Mouse (Mus musculus) megakaryocyte, embryonic 14.5 days (primary cell): Measurements from ENCODE around the gene Irs2. TPM values are rescaled to one million over a fixed set of nuclear protein-coding genes. Genes with fewer than 3 reads are reported as not detected.

Source experiments
- H3K27me3 ChIP-seq: replicated peaks from 2 replicates; pipeline ENCODE3; 2012; ENCODE audit warnings: inconsistent platforms
- H3K36me3 ChIP-seq: replicated peaks from 2 replicates; pipeline ENCODE3; 2012; ENCODE audit warnings: low read length, inconsistent platforms, mixed read lengths
- H3K4me1 ChIP-seq: 2 replicates; pipeline ENCODE4 v1.6.1; 2012; ENCODE audit warnings: inconsistent platforms
- H3K4me3 ChIP-seq: replicated peaks from 2 replicates; pipeline ENCODE3; 2012; ENCODE audit warnings: moderate library complexity, mild to moderate bottlenecking, inconsistent platforms
- H3K9me3 ChIP-seq: 2 replicates; pipeline ENCODE4 v1.6.1; 2012; ENCODE audit warnings: inconsistent platforms
- FLI1 ChIP-seq: IDR thresholded peaks from 2 replicates; pipeline ENCODE4 v1.6.1; 2012; ENCODE audit warnings: low read length, inconsistent platforms, mixed read lengths
- GATA1 ChIP-seq: IDR thresholded peaks from 3 replicates; pipeline ENCODE4 v1.6.1; 2012; ENCODE audit warnings: mixed read lengths, low read length, inconsistent platforms, borderline replicate concordance
- polyA plus RNA-seq: library from polyadenylated mRNA; stranded (reverse); fragments of >175 nt; gene quantifications from 2 replicates; pipeline ENCODE4 v1.2.3, GENCODE M21; 2012; ENCODE audit warnings: low replicate concordance; ENCODE audit not compliant: insufficient read depth

Gene Irs2
- polyA plus RNA-seq, 1 experiment = 77.5 TPM

DNA sequence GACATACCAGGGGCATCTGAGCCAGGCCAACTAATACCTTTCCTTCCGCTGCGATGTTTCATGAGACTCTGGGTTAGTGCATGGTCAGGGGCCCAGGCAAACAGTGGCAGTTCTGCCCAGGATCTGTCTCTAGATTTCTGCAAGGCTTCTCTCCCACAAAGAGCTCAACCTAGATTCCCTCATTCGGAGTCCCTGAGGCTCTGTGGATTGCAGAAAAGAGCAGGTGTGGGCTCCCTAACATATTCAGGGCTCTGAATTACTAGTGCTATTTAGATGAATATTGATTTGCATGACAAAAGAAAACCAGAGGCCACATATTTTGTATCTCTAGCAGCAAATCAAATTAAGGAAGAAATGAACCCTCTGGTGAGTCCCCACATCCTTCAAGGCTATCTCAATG, 18.3 kb downstream of the Irs2 start:
- no peaks in the 10 kb centered on the region for H3K9me3 ChIP-seq
- H3K4me3 ChIP-seq = no peak overlapping the region
- peaks cover 96% of the 10 kb centered on the region for H3K36me3 ChIP-seq
- peaks cover 95% of the 10 kb centered on the region for H3K4me1 ChIP-seq
- TF ChIP-seq FLI1 = no peak
- no peak for TF ChIP-seq GATA1
- H3K27me3 ChIP-seq = no peaks in the 10 kb centered on the region

DNA sequence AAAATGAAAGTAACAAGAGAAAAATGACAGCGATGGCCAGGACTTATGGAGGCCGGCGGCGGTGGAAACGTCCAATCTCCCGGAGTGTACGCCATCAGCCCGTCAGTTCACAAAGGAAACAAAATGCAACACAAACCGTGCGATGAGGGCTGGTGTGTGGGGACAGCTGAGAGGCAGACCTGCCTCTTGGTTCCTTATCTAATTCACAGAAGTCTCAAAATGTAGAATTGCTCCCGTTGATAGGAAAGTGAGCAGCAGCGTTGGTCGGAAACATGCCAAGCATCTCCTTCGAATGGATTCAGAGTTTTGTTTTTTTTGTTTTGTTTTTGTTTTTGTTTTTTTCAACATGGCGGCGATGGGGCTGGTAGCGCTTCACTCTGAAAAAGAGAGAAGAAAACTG, 21.6 kb downstream of the Irs2 start:
- peaks cover 90% of the 10 kb centered on the region for H3K4me1 ChIP-seq
- peaks cover 94% of the 10 kb centered on the region for H3K36me3 ChIP-seq
- TF ChIP-seq FLI1 (no peak), GATA1 (no peak)
- H3K9me3 ChIP-seq = no peaks in the 10 kb centered on the region
- no peak overlapping the region for H3K4me3 ChIP-seq
- H3K27me3 ChIP-seq = no peaks in the 10 kb centered on the region

DNA sequence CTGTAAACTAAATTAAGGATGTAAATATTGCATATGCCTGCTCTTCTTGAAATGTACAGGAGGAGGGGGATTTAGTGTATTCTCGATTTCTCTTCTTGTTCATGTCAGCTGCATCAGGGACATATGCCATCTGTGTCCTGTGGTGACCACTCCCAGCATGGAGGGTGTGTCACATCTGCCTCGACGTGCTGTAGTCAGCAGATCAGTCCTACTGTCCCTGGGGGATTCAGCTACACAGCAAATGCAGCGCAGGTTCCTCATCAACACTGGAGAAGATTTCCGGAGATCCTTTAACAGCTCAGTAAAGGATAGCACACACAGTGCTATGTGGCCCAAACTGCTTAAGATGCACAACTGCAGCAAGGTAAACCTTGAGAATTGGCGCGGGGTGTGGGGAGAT, 23.2 kb downstream of the Irs2 start:
- Histone ChIP-seq H3K27me3 (no peaks in the 10 kb centered on the region), H3K36me3 (peaks cover 80% of the 10 kb centered on the region), H3K4me3 (no peak overlapping the region), H3K9me3 (no peaks in the 10 kb centered on the region), H3K4me1 (peaks cover 88% of the 10 kb centered on the region)
- TF ChIP-seq FLI1 (no peak), GATA1 (no peak)

DNA sequence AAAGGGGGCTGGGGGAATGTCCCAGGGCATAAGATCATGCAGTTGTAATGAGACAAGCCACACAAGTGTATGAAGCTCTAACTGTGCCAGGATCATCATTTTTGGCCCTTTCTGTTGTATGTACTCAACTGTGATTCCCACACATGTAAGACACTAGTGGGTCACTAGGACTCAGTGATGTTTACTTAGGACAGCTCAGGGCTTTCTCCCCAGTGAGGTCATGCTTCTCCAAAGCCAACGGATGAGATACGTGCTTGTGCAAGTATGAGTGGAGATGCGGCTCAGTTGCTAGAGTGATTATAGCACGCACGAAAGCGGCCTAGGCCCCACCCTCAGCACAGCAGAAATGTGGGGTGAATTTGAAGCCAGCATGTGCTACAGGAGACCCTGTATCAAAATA, 27.4 kb downstream of the Irs2 start:
- peaks cover 38% of the 10 kb centered on the region for H3K36me3 ChIP-seq
- peaks cover 75% of the 10 kb centered on the region for H3K4me1 ChIP-seq
- H3K27me3 ChIP-seq = peaks cover 14% of the 10 kb centered on the region
- H3K4me3 ChIP-seq = no peak overlapping the region
- no peaks in the 10 kb centered on the region for H3K9me3 ChIP-seq
- TF ChIP-seq GATA1 (no peak), FLI1 (no peak)

DNA sequence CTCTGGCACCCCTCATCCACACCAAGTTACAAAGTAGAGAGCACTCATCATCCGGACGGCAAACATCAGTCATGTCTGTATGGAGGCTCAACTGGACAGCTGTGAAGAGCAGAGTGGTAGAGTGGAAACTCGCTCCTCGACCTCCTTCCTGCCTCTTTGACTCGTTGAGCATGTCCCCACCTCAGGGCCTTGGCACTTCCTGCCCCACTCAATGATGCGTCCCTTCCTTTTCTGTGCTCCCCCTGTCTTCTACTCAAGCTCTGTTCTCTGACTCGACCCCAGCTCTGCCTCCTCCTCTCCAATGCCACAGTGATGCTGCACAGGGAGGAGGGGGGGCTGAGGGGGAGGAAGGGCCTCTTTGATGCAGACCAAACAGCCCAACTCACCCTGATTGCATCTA, 28.3 kb downstream of the Irs2 start:
- peak overlapping the region; percentile 50 for H3K4me3 ChIP-seq
- H3K9me3 ChIP-seq = no peaks in the 10 kb centered on the region
- no peak for TF ChIP-seq GATA1
- TF ChIP-seq FLI1 = no peak

DNA sequence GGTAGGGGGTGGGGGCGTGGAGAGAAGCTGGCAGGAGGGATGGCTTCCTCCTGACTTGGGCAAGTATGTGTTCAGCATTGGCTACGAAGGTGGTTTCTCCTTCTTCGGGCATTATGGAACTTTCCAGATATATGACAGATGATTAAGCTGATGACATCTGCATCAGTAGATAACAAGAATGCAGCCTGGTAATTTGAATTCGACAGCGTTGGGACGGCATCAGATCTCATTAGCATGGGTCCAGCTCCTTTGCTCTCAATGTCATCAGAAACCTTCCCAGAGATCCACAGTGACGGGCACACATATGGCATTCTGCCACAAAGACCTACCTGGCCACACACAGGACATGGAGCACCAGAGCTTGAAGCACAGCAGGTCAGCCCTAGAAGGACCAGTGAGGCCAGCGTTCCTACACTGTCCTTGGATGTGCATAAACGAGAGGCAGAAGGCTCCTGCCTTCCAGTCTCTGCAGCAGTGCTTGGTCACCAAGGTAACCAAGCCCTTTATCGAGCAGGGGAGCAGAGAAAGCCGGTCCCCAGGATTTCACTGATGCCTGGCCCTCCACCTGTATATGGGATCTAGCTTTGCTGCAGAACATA, 29.0 kb downstream of the Irs2 start:
- no peak for TF ChIP-seq FLI1
- TF ChIP-seq GATA1 = no peak
- Histone ChIP-seq H3K4me1 (peaks cover 68% of the 10 kb centered on the region), H3K36me3 (peaks cover 23% of the 10 kb centered on the region), H3K9me3 (no peaks in the 10 kb centered on the region), H3K27me3 (peaks cover 19% of the 10 kb centered on the region), H3K4me3 (no peak overlapping the region)

More for the DNA sequence above, 28.3 kb downstream of the Irs2 start:
- Histone ChIP-seq H3K4me1 (peaks cover 70% of the 10 kb centered on the region), H3K27me3 (peaks cover 19% of the 10 kb centered on the region), H3K36me3 (peaks cover 29% of the 10 kb centered on the region)

DNA sequence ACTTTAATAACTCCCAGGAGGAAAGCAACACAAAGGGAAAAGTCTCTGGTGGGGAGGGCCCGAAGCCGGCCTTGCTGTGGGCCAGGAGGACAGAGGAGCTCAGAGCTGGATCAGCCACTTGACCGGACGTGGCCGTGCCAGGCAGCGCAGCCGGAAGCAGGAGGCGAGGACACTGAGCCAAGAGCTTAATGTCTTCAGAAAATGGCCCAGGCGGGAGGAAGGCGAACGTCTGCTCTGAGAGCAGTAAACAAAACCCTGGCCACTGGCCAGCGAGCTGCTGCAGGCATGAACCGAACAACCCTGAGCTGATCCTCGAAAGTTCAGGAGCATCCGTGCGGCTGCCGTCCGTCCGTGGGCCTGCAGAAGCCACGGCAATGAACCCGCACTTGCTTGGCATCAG, 29.9 kb downstream of the Irs2 start:
- peaks cover 13% of the 10 kb centered on the region for H3K36me3 ChIP-seq
- peaks cover 21% of the 10 kb centered on the region for H3K27me3 ChIP-seq
- no peak overlapping the region for H3K4me3 ChIP-seq
- H3K4me1 ChIP-seq = peaks cover 58% of the 10 kb centered on the region
- no peaks in the 10 kb centered on the region for H3K9me3 ChIP-seq
- TF ChIP-seq GATA1 (no peak), FLI1 (no peak)

DNA sequence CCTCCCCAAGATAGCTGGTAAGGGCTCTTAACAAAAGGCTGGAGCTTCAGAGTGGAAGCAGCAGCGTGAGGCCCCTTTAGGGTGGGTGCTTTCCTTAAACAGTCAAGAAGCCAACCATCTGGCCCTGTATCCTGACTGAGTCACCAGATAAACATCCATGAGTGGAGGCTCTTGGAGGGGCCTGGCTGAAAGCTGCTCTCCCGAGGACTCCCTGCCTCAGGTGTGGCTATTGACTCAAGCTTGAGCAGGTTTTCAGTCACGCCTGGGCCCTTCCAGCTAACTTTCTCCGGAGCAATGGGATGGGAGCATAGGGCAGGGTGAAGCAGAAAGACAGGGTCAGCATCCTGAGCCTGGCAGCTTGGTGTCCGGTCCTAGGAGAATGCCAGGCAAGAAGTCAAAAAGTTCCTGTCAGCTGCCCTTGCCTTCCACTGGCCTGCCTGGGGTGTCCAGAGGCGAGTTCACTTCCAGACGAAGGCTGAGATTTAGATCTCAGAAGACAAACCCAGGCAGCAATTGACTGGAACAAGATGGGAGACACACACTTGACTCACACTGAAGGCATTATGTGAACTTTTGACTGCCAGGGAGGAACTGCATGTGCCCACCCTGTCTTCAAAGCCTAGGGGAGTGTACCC, 30.4 kb downstream of the Irs2 start:
- no peak for TF ChIP-seq GATA1
- TF ChIP-seq FLI1 = no peak
- peaks cover 24% of the 10 kb centered on the region for H3K27me3 ChIP-seq
- H3K4me3 ChIP-seq = no peak overlapping the region
- no peaks in the 10 kb centered on the region for H3K9me3 ChIP-seq
- H3K36me3 ChIP-seq = peaks cover 8% of the 10 kb centered on the region
- peaks cover 54% of the 10 kb centered on the region for H3K4me1 ChIP-seq

DNA sequence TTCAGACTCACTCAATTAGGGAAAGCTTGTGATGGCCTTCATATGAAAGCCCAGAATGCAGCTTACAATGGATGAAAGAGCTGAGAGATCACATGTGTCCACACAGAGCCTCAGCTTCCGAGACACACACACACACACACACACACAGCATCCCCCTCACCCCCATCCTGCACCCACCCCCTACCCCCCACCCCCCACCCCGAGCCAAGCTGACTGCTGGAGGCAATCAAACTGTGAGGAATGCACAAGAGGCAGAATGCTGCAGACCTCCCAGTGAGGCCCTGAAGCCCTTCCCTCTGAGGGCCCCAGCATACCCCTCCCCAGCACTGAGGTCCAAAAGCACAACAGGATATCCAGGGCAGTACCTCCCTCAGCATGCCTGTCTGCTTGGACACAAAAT, 33.6 kb downstream of the Irs2 start:
- Histone ChIP-seq H3K9me3 (no peaks in the 10 kb centered on the region), H3K4me1 (peaks cover 52% of the 10 kb centered on the region)
- no peak for TF ChIP-seq FLI1
- no peak for TF ChIP-seq GATA1

DNA sequence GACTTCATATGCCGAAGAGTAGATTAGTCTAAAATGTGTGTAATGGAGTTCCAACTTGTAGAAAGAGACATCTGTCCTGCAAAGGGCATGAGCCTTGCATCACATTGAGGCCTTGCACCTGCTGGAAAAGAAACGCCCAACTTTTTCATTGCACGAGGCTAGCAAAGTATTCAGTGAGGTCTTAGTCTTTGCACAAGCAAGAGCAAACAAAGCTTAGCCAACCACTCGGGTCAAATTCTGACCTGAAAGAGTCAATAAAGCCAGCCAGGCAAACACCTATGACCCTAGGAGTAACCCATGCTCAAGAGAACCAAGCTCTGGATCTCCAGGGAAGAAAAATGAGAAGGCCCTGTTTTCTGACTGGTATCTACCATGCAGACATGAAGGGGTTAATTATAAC, 34.1 kb downstream of the Irs2 start:
- TF ChIP-seq FLI1 = no peak
- no peak for TF ChIP-seq GATA1
- Histone ChIP-seq H3K27me3 (peaks cover 44% of the 10 kb centered on the region), H3K4me1 (peaks cover 47% of the 10 kb centered on the region), H3K36me3 (no peaks in the 10 kb centered on the region), H3K4me3 (no peak overlapping the region), H3K9me3 (no peaks in the 10 kb centered on the region)

More for the DNA sequence above, 33.6 kb downstream of the Irs2 start:
- Histone ChIP-seq H3K36me3 (no peaks in the 10 kb centered on the region), H3K4me3 (no peak overlapping the region), H3K27me3 (peaks cover 41% of the 10 kb centered on the region)
